Mouse (Mus musculus): ENCODE data around the gene Ssx9. TPM values are rescaled to one million over a fixed set of nuclear protein-coding genes. Genes with fewer than 3 reads are reported as not detected.

Ssx9 gene
- polyA plus RNA-seq (2017; shearing (Covaris generic)): not detected

DNA sequence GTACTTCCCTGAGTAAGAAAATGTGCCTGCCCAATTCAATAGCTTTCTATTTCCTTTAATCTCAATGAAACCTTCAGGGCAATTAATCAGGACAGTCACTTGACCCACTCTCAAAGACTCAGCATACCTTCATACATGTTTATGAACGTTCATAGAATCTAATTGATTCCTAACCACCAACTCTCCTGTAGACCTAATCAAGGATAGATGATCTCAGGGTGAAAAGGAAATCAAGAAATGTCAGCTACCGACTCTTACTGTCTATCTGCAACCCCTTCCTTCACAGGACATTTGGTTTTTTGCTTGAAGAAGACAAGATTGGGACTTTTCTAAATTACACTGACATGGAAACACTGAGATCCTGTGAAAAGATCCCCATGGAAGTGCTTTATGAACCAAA lies at the start of gene Ssx9:
Gene Ssx9, plus strand, starts transcription at position 301 of the 400 bp plus-strand sequence.

DNA sequence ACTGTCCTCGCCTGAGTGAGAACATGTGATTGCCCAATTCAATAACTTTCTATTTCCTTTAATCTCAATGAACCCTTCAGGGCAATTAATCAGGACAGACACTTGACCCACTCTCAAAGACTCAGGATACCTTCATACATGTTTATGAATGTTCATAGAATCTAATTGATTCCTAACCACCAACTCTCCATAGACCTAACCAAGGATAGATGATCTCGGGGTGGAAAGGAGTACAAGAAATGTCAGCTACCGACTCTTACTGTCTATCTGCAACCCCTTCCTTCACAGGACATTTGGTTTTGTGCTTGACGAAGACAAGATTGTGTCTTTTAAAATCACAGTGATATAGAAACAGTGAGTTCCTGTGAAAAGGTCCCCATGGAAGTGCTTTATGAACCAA lies 55.2 kb downstream of the Ssx9 start, which contains the start of gene Ssxb5:
Gene Ssxb5, plus strand, starts transcription at position 301 of the 400 bp plus-strand sequence.

Other genes with a start within 250 kb of the Ssx9 start
- not detected for gene Gm14459, start 223.5 kb upstream of the Ssx9 start, polyA plus RNA-seq (2017; shearing (Covaris generic))
- not detected for gene Ssxb6, start 200.2 kb upstream of the Ssx9 start, polyA plus RNA-seq (2017; shearing (Covaris generic))
- not detected for gene Ssxb3, start 156.6 kb upstream of the Ssx9 start, polyA plus RNA-seq (2017; shearing (Covaris generic))
- gene Ssxb8, start 57.6 kb upstream of the Ssx9 start, polyA plus RNA-seq (2017; shearing (Covaris generic)): not detected
- gene Ssxb5, start 55.3 kb downstream of the Ssx9 start, polyA plus RNA-seq (2017; shearing (Covaris generic)): not detected
- gene Gm6592, start 95.6 kb downstream of the Ssx9 start, polyA plus RNA-seq (2017; shearing (Covaris generic)): not detected
- not detected for gene Gm5751, start 125.8 kb downstream of the Ssx9 start, polyA plus RNA-seq (2017; shearing (Covaris generic))
- gene B630019K06Rik, start 143.9 kb downstream of the Ssx9 start, polyA plus RNA-seq (2017; shearing (Covaris generic)): 2.5 TPM
- gene Fthl17b, start 214.5 kb downstream of the Ssx9 start, polyA plus RNA-seq (2017; shearing (Covaris generic)): not detected
- not detected for gene Fthl17c, start 228.1 kb downstream of the Ssx9 start, polyA plus RNA-seq (2017; shearing (Covaris generic))
- gene Fthl17d, start 238.3 kb downstream of the Ssx9 start, polyA plus RNA-seq (2017; shearing (Covaris generic)): not detected